Mouse (Mus musculus): ENCODE measurements around the gene Gm10563.

- TF ChIP-seq CTCF (IDR thresholded peaks at IDR 0.05; ENCODE audit: control insufficient read depth, insufficient read depth, low read length) (no peak), POLR2A (IDR thresholded peaks at IDR 0.05; ENCODE audit: borderline replicate concordance, control insufficient read depth, low read depth, low read length) (no peak)
These were observed 15.4 kb upstream of the Gm10563 start for GRCm38 (mm10) chr4:155660641-155661040.

All from bone marrow, adult 2 months (tissue).